8 mouse cellular contexts compared by ENCODE assay signal in genomic region chr2:4568967-4569366, GRCm38 (mm10).
A peak's percentile ranks its signal among the peaks of the same experiment; 100 is the strongest.
DNase-seq lines count a peak whose midpoint lies in the region; ATAC-seq and TF ChIP-seq lines count a peak whose summit lies in the region.

No protein-coding gene starts in this region.

- H3K9me3 ChIP-seq in kidney, embryonic 15.5 days (replicated peaks), result no peaks in the 10 kb centered on the region
- H3K9me3 ChIP-seq in lung, embryonic 16.5 days (ENCODE audit: control insufficient read depth, low read length), result no peaks in the 10 kb centered on the region
- H3K9me3 ChIP-seq in kidney, embryonic 16.5 days (ENCODE audit: low read length), result no peaks in the 10 kb centered on the region

- no peak overlapping the region for H3K9ac ChIP-seq in kidney, embryonic 15.5 days
- no peak overlapping the region for H3K9ac ChIP-seq in lung, embryonic 16.5 days (ENCODE audit: low read length)
- no peak overlapping the region for H3K9ac ChIP-seq in kidney, embryonic 16.5 days (replicated peaks; ENCODE audit: low read length)

- no peak for TF ChIP-seq CTCF in cerebellum, adult 2 months (IDR thresholded peaks at IDR 0.05; ENCODE audit: borderline replicate concordance, insufficient read depth, low read depth, low read length)

- H3K4me1 ChIP-seq in cerebellum, adult 2 months (ENCODE audit: control insufficient read depth, insufficient read depth, low read length), result no peaks in the 10 kb centered on the region; the same call in 1 of the 2 replicates
- H3K4me1 ChIP-seq in kidney, embryonic 15.5 days, result peaks cover 72% of the 10 kb centered on the region
- peaks cover 19% of the 10 kb centered on the region for H3K4me1 ChIP-seq in brown adipose tissue, adult 24 weeks (ENCODE audit: control insufficient read depth, insufficient read depth, insufficient read length, low read length)
- H3K4me1 ChIP-seq in lung, embryonic 16.5 days (replicated peaks; ENCODE audit: control insufficient read depth, insufficient read depth, low read length), result peaks cover 33% of the 10 kb centered on the region
- H3K4me1 ChIP-seq in kidney, embryonic 16.5 days (ENCODE audit: insufficient read depth, low read length), result peaks cover 67% of the 10 kb centered on the region

- no peaks in the 10 kb centered on the region for H3K27me3 ChIP-seq in cerebellum, adult 2 months (ENCODE audit: control insufficient read depth, insufficient read depth, low read length)
- H3K27me3 ChIP-seq in kidney, embryonic 15.5 days, result no peaks in the 10 kb centered on the region
- H3K27me3 ChIP-seq in lung, embryonic 16.5 days (ENCODE audit: control insufficient read depth, insufficient read depth, low read depth, low read length), result no peaks in the 10 kb centered on the region
- H3K27me3 ChIP-seq in kidney, embryonic 16.5 days (ENCODE audit: insufficient read depth, low read length), result no peaks in the 10 kb centered on the region

- peak; percentile 46 to 52 for DNase-seq in cerebellum, adult 2 months
- no peak for DNase-seq in cerebellum, adult 9-11 months
- DNase-seq in kidney, postnatal 25 days, result no peak
- no peak for DNase-seq in kidney, postnatal 14 days

- 42% methylated on average over 5 of the region's 5 CpGs for WGBS in cerebellum, adult 2 months
- 69% methylated on average over 5 of the region's 5 CpGs for WGBS in kidney, embryonic 15.5 days
- 67% methylated on average over 5 of the region's 5 CpGs for WGBS in lung, embryonic 16.5 days
- 76% methylated on average over 5 of the region's 5 CpGs for WGBS in kidney, embryonic 16.5 days

- H3K4me2 ChIP-seq in kidney, embryonic 15.5 days, result no peak overlapping the region
- H3K4me2 ChIP-seq in lung, embryonic 16.5 days (ENCODE audit: low read depth, low read length), result no peak overlapping the region
- no peak overlapping the region for H3K4me2 ChIP-seq in kidney, embryonic 16.5 days (replicated peaks; ENCODE audit: low read depth, low read length)

- no peak overlapping the region for H3K4me3 ChIP-seq in cerebellum, adult 2 months (replicated peaks; ENCODE audit: insufficient read depth, low read depth, low read length)
- H3K4me3 ChIP-seq in kidney, embryonic 15.5 days (replicated peaks), result no peak overlapping the region
- no peak overlapping the region for H3K4me3 ChIP-seq in brown adipose tissue, adult 24 weeks (ENCODE audit: insufficient read depth, low read depth, low read length)
- H3K4me3 ChIP-seq in lung, embryonic 16.5 days (ENCODE audit: low read length), result no peak overlapping the region
- no peak overlapping the region for H3K4me3 ChIP-seq in kidney, embryonic 16.5 days (ENCODE audit: low read length)

- no peak overlapping the region for H3K27ac ChIP-seq in cerebellum, adult 2 months (ENCODE audit: insufficient read depth, low read length)
- peak overlapping the region; percentile 4; the same call in 1 of the 2 replicates for H3K27ac ChIP-seq in kidney, embryonic 15.5 days
- H3K27ac ChIP-seq in brown adipose tissue, adult 24 weeks (replicated peaks; ENCODE audit: low read depth, low read length), result peak overlapping the region; percentile 27; the same call in 1 of the 2 replicates
- peak overlapping the region; percentile 5; the same call in 1 of the 2 replicates for H3K27ac ChIP-seq in lung, embryonic 16.5 days (ENCODE audit: low read length)
- H3K27ac ChIP-seq in kidney, embryonic 16.5 days (ENCODE audit: low read length), result no peak overlapping the region

- ATAC-seq in kidney, embryonic 15.5 days (replicated peaks; ENCODE audit: low FRiP score), result no peak
- no peak for ATAC-seq in lung, embryonic 16.5 days (ENCODE audit: low read depth)
- ATAC-seq in kidney, embryonic 16.5 days (ENCODE audit: low FRiP score, low TSS enrichment), result no peak

- peaks cover 64% of the 10 kb centered on the region for H3K36me3 ChIP-seq in kidney, embryonic 15.5 days
- H3K36me3 ChIP-seq in lung, embryonic 16.5 days (ENCODE audit: control insufficient read depth, insufficient read depth, low read length), result peaks cover 37% of the 10 kb centered on the region
- peaks cover 51% of the 10 kb centered on the region for H3K36me3 ChIP-seq in kidney, embryonic 16.5 days (ENCODE audit: insufficient read depth, low read length)

- no peak for TF ChIP-seq POLR2A in cerebellum, adult 2 months (IDR thresholded peaks at IDR 0.05; ENCODE audit: borderline replicate concordance, insufficient read depth, low read length)

Comparison
In these comparisons a context has a peak if more than half of its experiments do, and no peak if none do; other contexts are left out.
1. DNase-seq: peak in cerebellum, adult 2 months (2 of 2); none in cerebellum, adult 9-11 months (single experiment), kidney, postnatal 25 days (0 of 2) and kidney, postnatal 14 days (single experiment).
2. H3K27ac ChIP-seq: peak in kidney, embryonic 15.5 days (single experiment), brown adipose tissue, adult 24 weeks (single experiment) and lung, embryonic 16.5 days (single experiment); none in cerebellum, adult 2 months (single experiment) and kidney, embryonic 16.5 days (single experiment).